10 mouse cellular contexts compared by ENCODE assay signal in the genomic region with DNA sequence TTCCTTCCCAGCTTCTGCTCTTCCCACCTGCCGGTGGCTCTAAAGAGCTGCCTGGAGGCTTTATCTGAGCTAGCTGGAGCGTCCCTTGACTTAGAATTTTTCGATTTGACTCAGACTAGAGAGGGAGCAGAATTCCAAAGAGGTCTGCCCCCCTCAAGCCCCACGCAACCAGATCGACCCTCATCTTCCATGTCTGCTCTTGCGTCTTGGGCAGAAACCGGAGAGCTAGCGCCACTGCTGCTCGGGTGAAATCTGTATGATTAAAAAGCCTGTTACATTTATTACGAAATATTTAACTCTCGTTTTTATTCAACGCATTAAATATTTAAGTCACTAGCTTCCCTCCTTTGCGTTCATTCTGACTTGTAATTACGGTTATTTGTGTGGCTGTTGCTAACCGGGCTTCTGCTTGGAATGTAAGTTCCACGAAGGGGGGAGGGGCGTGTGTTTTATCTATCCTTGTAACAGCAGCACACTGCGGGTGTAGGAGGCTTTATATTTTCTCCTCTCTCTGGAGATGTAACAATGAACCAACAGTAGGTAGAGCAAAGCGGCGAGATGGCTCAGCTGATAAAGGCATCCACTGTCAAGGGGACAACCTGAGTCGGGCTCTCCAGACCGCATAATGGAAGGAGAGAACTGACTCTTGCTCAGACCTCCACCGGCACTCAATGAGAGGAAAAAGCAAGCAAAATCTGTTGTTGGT. TPM values are rescaled to one million over a fixed set of nuclear protein-coding genes. Genes with fewer than 3 reads are reported as not detected.
DNase-seq lines count a peak whose midpoint lies in the region; ATAC-seq lines count a peak whose summit lies in the region.
"Had no signal": no experiment of that assay in that cellular context is flagged by ENCODE, and none has a peak within 500 bp of the region (broad histone marks: within the 10 kb centered on the region; RNA-seq: fewer than 3 reads in every experiment).

No protein-coding gene starts in this region.

- H3K4me1 ChIP-seq in heart, embryonic 11.5 days (ENCODE audit: control insufficient read depth, insufficient read depth, low read length) = peaks cover 19% of the 10 kb centered on the region
- peaks cover 7% of the 10 kb centered on the region; the same call in 1 of the 2 replicates for H3K4me1 ChIP-seq in embryonic facial prominence, embryonic 14.5 days (ENCODE audit: control insufficient read depth, insufficient read depth, low read length)
- H3K4me1 ChIP-seq in stomach, embryonic 15.5 days = peaks cover 14% of the 10 kb centered on the region; the same call in 1 of the 2 replicates

- peak overlapping the region; percentile 71 for H3K9ac ChIP-seq in heart, embryonic 11.5 days (ENCODE audit: low read depth, low read length)
- H3K9ac ChIP-seq in embryonic facial prominence, embryonic 14.5 days (ENCODE audit: low read depth, low read length) = peak overlapping the region; percentile 73
- peak overlapping the region; percentile 39; the same call in 1 of the 2 replicates for H3K9ac ChIP-seq in stomach, embryonic 15.5 days

- peaks cover 16% of the 10 kb centered on the region for H3K27me3 ChIP-seq in heart, embryonic 11.5 days (ENCODE audit: control insufficient read depth, insufficient read depth, low read length)
- peaks cover 27% of the 10 kb centered on the region for H3K27me3 ChIP-seq in embryonic facial prominence, embryonic 14.5 days (replicated peaks; ENCODE audit: control insufficient read depth, insufficient read depth, low read length)
- peaks cover 15% of the 10 kb centered on the region for H3K27me3 ChIP-seq in stomach, embryonic 15.5 days (replicated peaks)

- DNase-seq in heart, adult 11 months = no peak
- peak; percentile 61 for DNase-seq in MN1 (ENCODE audit: low spot score)
- no peak for DNase-seq in embryonic facial prominence, embryonic 14.5 days (ENCODE audit: low spot score)
- peak; percentile 48 for DNase-seq in kidney, postnatal 10 days
- no peak for DNase-seq in ovary, adult 18-20 months (ENCODE audit: low spot score)

- H3K9me3 ChIP-seq in heart, embryonic 11.5 days (replicated peaks; ENCODE audit: control insufficient read depth, low read length) = no peaks in the 10 kb centered on the region
- no peaks in the 10 kb centered on the region for H3K9me3 ChIP-seq in embryonic facial prominence, embryonic 14.5 days (ENCODE audit: control insufficient read depth, low read length)
- H3K9me3 ChIP-seq in stomach, embryonic 15.5 days = no peaks in the 10 kb centered on the region

- H3K27ac ChIP-seq in heart, embryonic 11.5 days (ENCODE audit: low read depth, low read length) = peak overlapping the region; percentile 63
- peak overlapping the region; percentile 59 for H3K27ac ChIP-seq in embryonic facial prominence, embryonic 14.5 days (replicated peaks; ENCODE audit: low read depth, low read length)
- peak overlapping the region; percentile 74 for H3K27ac ChIP-seq in stomach, embryonic 15.5 days

- 3% methylated on average over 23 of the region's 23 CpGs for WGBS in heart, embryonic 11.5 days (ENCODE audit: insufficient replicate concordance)
- WGBS in embryonic facial prominence, embryonic 14.5 days = 3% methylated on average over 23 of the region's 23 CpGs
- WGBS in stomach, embryonic 15.5 days = 5% methylated on average over 23 of the region's 23 CpGs

- no peaks in the 10 kb centered on the region for H3K36me3 ChIP-seq in heart, embryonic 11.5 days (ENCODE audit: control insufficient read depth, insufficient read depth, low read length)
- no peaks in the 10 kb centered on the region for H3K36me3 ChIP-seq in embryonic facial prominence, embryonic 14.5 days (ENCODE audit: control insufficient read depth, insufficient read depth, low read length)
- H3K36me3 ChIP-seq in stomach, embryonic 15.5 days = no peaks in the 10 kb centered on the region

- H3K4me3 ChIP-seq in heart, embryonic 11.5 days (ENCODE audit: low read depth, low read length) = peak overlapping the region; percentile 61
- H3K4me3 ChIP-seq in embryonic facial prominence, embryonic 14.5 days (ENCODE audit: low read depth, low read length) = peak overlapping the region; percentile 47
- H3K4me3 ChIP-seq in stomach, embryonic 15.5 days (replicated peaks) = peak overlapping the region; percentile 52

- peak overlapping the region; percentile 98 for H3K4me2 ChIP-seq in heart, embryonic 11.5 days
- H3K4me2 ChIP-seq in embryonic facial prominence, embryonic 14.5 days (ENCODE audit: low read depth, low read length) = peak overlapping the region; percentile 94
- H3K4me2 ChIP-seq in stomach, embryonic 15.5 days = peak overlapping the region; percentile 94

- ATAC-seq in heart, embryonic 11.5 days (replicated peaks; ENCODE audit: insufficient number of reproducible peaks, low FRiP score, low TSS enrichment) = peak; percentile 48; the same call in 1 of the 2 replicates
- ATAC-seq in embryonic facial prominence, embryonic 14.5 days (ENCODE audit: low read depth) = 0 out of 2 replicates have a peak, but pooled peaks have one; percentile 21
- peak; percentile 7; the same call in 1 of the 2 replicates for ATAC-seq in megakaryocyte progenitor cell, adult 5-6 weeks (replicated peaks; ENCODE audit: poor library complexity)
- ATAC-seq in stomach, embryonic 15.5 days (ENCODE audit: insufficient read depth, low FRiP score, low read depth) = no peak; the same call in 1 of the 2 replicates
- ATAC-seq: Patski had no signal

RNA-seq across cellular contexts. Expression of a gene that starts 8.6 kb away (rescaled TPM):
- polyA plus RNA-seq in heart, embryonic 11.5 days (2014; fragmentation: Nextera tagmentation; extraction: Ambion mirVana) = 5.8 and 7.1 TPM in 2 replicates
- 9.7 and 11.3 TPM in 2 replicates for polyA plus RNA-seq in embryonic facial prominence, embryonic 14.5 days (2014; fragmentation: Nextera tagmentation; extraction: Ambion mirVana)
- 24.5 and 29.0 TPM in 2 replicates for total RNA-seq in megakaryocyte progenitor cell, adult 5-6 weeks (2015)
- 44.3 and 49.5 TPM in 2 replicates for total RNA-seq in megakaryocyte progenitor cell, adult 5-6 weeks (2017)
- 7.2 and 7.6 TPM in 2 replicates for polyA plus RNA-seq in stomach, embryonic 15.5 days (2015; fragmentation: Nextera tagmentation; extraction: Ambion mirVana)

RNA-seq across cellular contexts. Expression of a gene that starts 55.9 kb away (rescaled TPM):
- polyA plus RNA-seq in heart, embryonic 11.5 days (2014; fragmentation: Nextera tagmentation; extraction: Ambion mirVana) = 0.30 and 0.66 TPM in 2 replicates
- polyA plus RNA-seq in embryonic facial prominence, embryonic 14.5 days (2014; fragmentation: Nextera tagmentation; extraction: Ambion mirVana) = 6.9 and 8.4 TPM in 2 replicates
- total RNA-seq in megakaryocyte progenitor cell, adult 5-6 weeks (2015) = 1.6 TPM in 1 of 2 replicates, not detected in the other
- total RNA-seq in megakaryocyte progenitor cell, adult 5-6 weeks (2017) = 0.12 TPM in 1 of 2 replicates, not detected in the other
- 47.7 and 56.2 TPM in 2 replicates for polyA plus RNA-seq in stomach, embryonic 15.5 days (2015; fragmentation: Nextera tagmentation; extraction: Ambion mirVana)
- total RNA-seq: liver, adult 2 months had no signal
- polyA plus RNA-seq: Patski had no signal

RNA-seq across cellular contexts. Expression of a gene that starts 57.7 kb away (rescaled TPM):
- polyA plus RNA-seq in heart, embryonic 11.5 days (2014; fragmentation: Nextera tagmentation; extraction: Ambion mirVana) = 139 and 147 TPM in 2 replicates
- 135 and 142 TPM in 2 replicates for polyA plus RNA-seq in embryonic facial prominence, embryonic 14.5 days (2014; fragmentation: Nextera tagmentation; extraction: Ambion mirVana)
- 97.7 and 107 TPM in 2 replicates for total RNA-seq in megakaryocyte progenitor cell, adult 5-6 weeks (2015)
- total RNA-seq in megakaryocyte progenitor cell, adult 5-6 weeks (2017) = 165 and 176 TPM in 2 replicates
- polyA plus RNA-seq in stomach, embryonic 15.5 days (2015; fragmentation: Nextera tagmentation; extraction: Ambion mirVana) = 200 and 217 TPM in 2 replicates

Comparison
In these comparisons a context has a peak if more than half of its experiments do, and no peak if none do; other contexts are left out.
1. DNase-seq: peak in MN1 (single experiment) and kidney, postnatal 10 days (single experiment); none in heart, adult 11 months (single experiment), embryonic facial prominence, embryonic 14.5 days (single experiment) and ovary, adult 18-20 months (single experiment).
2. Peak in every context shown above with its lines, with median percentiles within 50 percentile points of each other: H3K27ac ChIP-seq, H3K4me2 ChIP-seq, H3K4me3 ChIP-seq and H3K9ac ChIP-seq.